Mouse (Mus musculus): Measurements from ENCODE around the gene Cmtm4.

Cmtm4 gene

GRCm38 (mm10) chr8:104410628-104411273 lies 15.1 kb upstream of the Cmtm4 start:
- peak; percentile 68 for DNase-seq

- no peak for DNase-seq
Measured at GRCm38 (mm10) chr8:104408328-104409110, 12.9 kb upstream of the Cmtm4 start.

- DNase-seq = no peak
Measured at GRCm38 (mm10) chr8:104406340-104407128, 10.9 kb upstream of the Cmtm4 start.

- DNase-seq = no peak
Measured at GRCm38 (mm10) chr8:104405430-104406187, 10.0 kb upstream of the Cmtm4 start.

GRCm38 (mm10) chr8:104403596-104403995 lies 8.0 kb upstream of the Cmtm4 start:
- DNase-seq = no peak

GRCm38 (mm10) chr8:104394801-104395702 lies 555 bp downstream of the Cmtm4 start:
- peak; percentile 55 for DNase-seq

GRCm38 (mm10) chr8:104393767-104394166 lies 1.8 kb downstream of the Cmtm4 start:
- DNase-seq = no peak

GRCm38 (mm10) chr8:104393139-104393538 lies 2.5 kb downstream of the Cmtm4 start:
- no peak for DNase-seq

- DNase-seq = no peak
Measured at GRCm38 (mm10) chr8:104390245-104390644, 5.4 kb downstream of the Cmtm4 start.

GRCm38 (mm10) chr8:104387980-104388379 lies 7.6 kb downstream of the Cmtm4 start:
- no peak for DNase-seq

GRCm38 (mm10) chr8:104387501-104387900 lies 8.1 kb downstream of the Cmtm4 start:
- DNase-seq = no peak

GRCm38 (mm10) chr8:104386693-104387092 lies 8.9 kb downstream of the Cmtm4 start:
- no peak for DNase-seq

- no peak for DNase-seq
Measured at GRCm38 (mm10) chr8:104383977-104384376, 11.6 kb downstream of the Cmtm4 start.

GRCm38 (mm10) chr8:104383296-104383695 lies 12.3 kb downstream of the Cmtm4 start:
- DNase-seq = no peak

GRCm38 (mm10) chr8:104380961-104381411 lies 14.6 kb downstream of the Cmtm4 start:
- no peak for DNase-seq

- no peak for DNase-seq
Measured at GRCm38 (mm10) chr8:104380269-104380668, 15.3 kb downstream of the Cmtm4 start.

GRCm38 (mm10) chr8:104379301-104379836 lies 16.2 kb downstream of the Cmtm4 start:
- peak; percentile 54 for DNase-seq

GRCm38 (mm10) chr8:104376669-104377068 lies 18.9 kb downstream of the Cmtm4 start:
- no peak for DNase-seq

- peak; percentile 39 for DNase-seq
Measured at GRCm38 (mm10) chr8:104375959-104376358, 19.6 kb downstream of the Cmtm4 start.

- DNase-seq = no peak
Measured at GRCm38 (mm10) chr8:104374864-104375846, 20.5 kb downstream of the Cmtm4 start.

Measured in right cerebral cortex, adult 18-20 months (tissue).